Mouse (Mus musculus) urinary bladder, postnatal 25 days (tissue): ENCODE data around the gene Nlrx1.

ENCODE experiments used
- DNase-seq: peaks from one replicate; pipeline ENCODE4 v3.0.0; 2022; ENCODE audit warnings: low spot score

Gene Nlrx1

DNA sequence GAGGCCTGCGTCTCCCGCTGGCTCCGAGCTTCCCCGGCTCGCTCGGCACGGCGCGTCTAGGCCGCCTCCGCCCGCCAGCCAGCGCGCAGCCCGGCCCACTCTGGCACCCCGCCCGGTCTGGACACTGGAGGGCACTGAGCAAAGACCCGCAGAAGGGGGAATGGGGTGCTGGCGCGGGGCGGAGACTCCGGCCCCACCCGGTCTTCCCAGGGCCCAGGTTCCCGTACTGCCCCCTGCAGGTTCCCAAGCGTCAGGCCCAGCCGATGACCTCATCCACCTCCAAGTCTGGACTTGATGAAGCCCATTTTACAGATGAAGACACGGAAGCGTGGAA, 405 bp downstream of the Nlrx1 start:
- peak; percentile 92 for DNase-seq

DNA sequence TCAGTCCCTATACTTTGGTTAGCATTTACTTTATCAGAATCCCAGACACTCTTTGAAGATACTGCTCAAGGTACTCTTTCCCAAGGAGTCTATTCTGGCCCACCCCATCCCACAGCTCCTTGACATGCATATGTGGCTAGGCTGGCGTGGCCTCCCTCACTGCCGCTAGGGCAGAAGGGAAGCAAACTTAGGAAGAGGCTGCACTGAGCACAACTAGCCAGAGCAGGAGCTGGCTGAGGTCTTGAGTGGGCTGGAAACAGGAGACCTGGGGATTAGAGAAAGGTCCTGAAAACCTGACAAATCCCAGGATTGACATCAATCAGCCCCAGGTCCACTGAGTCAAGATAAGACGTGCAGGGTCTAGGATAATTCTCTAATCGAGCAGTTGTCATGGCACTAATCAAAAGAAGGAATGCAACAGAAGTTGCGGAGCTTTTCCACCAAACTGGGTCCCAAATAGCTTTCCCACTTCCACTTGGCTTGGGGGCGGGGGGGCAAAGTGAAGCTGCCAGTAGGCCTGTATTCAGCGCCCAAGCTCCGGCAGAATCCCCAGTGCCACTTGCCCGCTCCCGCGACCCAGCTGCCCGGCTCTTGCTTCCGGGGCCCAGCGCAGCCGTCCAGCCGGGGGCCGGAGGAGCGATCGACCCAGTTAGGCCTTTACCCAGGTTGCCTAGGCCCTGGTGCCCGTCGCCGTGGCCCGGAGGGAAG, 926 bp downstream of the Nlrx1 start:
- no peak for DNase-seq

DNA sequence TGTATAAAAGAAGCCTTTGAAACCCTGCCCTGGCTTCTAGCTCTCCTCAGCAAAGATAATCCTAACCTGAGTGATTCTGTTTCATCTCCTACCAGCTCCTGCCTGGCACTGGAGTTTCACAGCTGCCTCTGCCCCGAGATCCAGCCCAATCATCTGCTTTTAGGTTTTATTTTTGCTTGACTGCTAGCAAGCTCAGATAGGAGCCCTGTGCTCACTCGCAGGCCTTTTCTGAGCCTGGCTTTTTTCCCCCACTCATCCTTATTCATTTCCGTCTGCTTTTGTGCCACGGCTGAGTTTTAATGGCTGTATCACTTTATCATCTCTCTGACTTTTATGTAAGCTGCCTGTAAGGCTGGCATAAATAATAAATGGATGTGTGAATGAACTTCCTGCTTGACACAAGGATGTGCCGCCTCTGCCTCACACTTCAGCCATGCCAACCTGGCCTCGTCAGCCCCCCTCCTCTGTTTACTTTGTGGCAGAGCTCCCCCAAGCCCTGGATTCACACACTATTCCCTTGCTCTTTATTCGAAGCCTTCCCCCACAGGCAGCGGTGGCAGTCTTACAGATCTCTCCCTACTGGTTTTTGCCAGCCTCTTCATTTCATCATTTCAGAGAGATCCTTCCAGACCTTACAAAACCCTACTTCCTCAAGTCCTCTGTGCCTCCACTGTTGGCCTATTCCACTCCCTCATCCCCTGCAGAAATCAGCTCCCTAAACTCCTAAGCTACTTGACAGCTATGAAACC, 1.7 kb downstream of the Nlrx1 start:
- no peak for DNase-seq

GRCm38 (mm10) chr9:44261388-44261787, 7.0 kb downstream of the Nlrx1 start:
- no peak for DNase-seq

GRCm38 (mm10) chr9:44259014-44259413, 9.4 kb downstream of the Nlrx1 start:
- DNase-seq, result no peak

DNA sequence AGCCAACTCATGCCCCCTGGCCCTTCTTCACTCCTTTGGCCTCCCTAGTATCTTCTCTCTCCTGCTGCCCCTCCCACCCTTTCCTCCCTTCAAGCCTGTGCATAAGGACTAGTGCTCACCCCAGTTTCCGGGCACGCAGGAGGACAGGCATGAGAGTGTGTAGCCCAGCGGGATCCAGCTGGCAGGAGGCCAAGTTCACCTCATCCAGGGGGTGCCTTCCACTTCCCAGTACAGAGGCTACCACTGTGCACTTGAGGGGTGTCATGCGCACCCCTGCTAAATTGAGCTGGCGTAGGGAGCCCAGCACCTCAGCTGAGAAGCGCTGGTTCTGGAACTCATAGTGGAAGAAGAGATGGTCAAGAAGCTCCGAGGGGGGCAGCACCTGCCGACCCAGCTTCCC, 12.2 kb downstream of the Nlrx1 start:
- DNase-seq, result no peak

GRCm38 (mm10) chr9:44255136-44255521, 13.3 kb downstream of the Nlrx1 start:
- DNase-seq, result no peak

DNA sequence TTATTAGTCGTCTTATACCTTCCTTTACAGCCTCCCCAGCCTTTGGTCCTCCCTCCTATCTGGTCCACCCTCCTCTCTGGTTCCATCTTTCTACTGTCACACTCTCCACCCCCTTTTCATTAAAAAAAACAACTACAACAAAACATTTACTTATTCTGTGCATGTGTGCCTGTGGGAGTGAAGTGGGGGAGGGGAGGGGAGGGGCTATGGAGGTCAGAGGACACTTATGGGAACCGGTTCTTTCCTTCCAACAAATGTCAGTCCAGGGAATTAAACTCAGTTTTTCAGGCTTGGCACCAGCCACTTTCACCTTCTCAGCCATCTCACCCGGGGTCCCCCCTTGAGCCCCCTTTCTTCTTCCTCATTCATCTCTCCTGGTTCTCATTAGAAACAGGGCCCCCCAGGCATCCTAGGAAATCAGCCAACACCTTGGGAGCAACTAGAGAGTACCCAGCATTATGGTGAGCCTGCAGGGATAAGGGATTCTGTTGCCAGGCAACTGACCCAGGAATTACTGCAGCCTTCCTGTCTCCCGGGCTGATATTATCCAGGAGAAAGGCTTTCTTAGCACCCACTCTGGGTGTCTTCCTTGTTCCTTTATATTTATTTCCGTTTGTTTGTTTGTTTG, 13.8 kb downstream of the Nlrx1 start:
- DNase-seq, result no peak

DNA sequence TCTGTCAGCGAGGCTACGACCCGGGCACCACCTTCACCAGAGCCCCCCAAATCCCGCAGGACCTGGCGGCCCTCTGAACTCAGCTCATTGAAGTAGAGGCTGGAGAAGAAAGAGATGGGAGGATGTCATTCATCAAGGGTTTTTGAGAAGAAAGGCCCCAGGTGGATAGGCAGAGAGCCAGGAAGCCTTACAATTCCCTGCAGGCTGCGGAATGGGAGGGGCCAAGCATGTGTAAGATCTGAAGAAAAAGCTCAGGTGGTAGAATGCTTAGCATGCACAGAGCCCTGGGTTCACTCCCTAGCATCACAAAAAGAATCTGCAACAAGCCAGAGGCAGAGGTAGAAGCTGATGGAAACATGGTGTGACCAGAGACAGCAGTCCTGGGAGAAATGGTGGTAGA, 15.0 kb downstream of the Nlrx1 start:
- DNase-seq, result no peak

- no peak for DNase-seq
Measured at GRCm38 (mm10) chr9:44251314-44251713, 17.1 kb downstream of the Nlrx1 start, which contains the start of gene Pdzd3. TSS of gene Pdzd3 (minus strand) at chr9:44251471.

- DNase-seq, result no peak
Measured at GRCm38 (mm10) chr9:44250445-44250844, 18.0 kb downstream of the Nlrx1 start.

DNA sequence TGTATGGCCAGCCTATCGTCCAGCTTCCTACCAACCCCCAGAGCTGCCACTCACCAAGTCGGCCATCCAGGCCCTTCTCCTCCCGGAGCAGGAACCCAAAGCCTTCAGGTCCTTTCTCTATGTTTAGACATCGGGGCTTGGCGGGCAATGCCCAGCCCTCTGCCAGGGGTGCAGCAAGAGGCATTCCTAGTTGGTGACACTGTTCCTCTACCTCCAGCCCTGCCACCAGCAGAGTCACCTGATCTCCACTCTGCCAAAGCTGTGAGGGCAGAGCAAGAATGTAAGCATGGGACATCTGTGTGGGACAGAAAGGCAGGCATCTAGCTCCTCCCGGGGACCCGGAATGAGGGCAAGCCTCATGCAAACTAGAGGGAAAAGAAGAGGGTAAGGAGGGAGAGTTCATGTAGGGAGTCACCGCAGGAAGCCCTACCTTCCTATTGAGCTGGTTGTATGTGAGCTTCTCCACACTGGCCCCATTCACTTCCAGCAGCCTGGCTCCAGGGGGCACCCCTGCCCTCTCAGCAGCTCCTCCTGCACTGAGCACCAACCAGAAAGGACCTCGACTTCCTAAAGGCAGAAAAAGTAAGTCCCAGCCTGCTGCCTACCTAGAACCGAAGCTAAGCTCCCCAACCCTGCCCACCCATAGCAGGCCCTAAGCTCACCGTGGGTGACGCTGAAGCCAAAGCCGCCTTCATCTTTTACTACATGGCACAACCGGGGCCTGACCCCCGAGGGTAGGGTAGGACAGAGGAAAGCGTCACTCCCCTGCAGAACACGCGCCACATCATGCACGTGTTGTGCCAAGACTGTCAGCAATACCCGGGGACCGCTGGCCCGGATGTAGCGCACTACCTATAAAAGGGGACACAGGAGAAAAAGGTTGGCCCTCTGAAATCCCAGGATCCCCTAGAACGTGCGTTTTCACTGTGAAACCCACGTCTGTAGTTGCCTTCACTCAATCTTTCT, 18.9 kb downstream of the Nlrx1 start:
- peak; percentile 32 for DNase-seq

DNA sequence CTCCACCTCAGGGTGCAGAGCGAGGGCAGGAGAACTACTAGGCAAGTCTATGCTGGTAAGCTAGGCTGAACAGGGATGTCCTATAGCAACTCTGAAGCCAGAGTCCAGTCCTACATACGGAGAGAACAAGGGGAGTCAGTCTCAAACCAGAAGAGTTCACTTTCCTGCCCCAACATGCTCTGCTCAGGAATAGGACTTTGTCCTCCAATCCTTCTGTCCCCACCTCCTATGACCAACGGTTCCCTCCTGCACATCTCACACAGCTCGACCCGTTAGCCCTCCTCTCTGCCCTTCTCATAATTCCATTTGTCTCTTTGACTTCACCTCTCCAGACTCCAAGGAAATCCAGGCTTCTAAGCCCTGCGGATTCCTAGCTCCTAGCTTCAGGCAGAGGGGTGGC, 20.5 kb downstream of the Nlrx1 start:
- DNase-seq, result no peak

DNA sequence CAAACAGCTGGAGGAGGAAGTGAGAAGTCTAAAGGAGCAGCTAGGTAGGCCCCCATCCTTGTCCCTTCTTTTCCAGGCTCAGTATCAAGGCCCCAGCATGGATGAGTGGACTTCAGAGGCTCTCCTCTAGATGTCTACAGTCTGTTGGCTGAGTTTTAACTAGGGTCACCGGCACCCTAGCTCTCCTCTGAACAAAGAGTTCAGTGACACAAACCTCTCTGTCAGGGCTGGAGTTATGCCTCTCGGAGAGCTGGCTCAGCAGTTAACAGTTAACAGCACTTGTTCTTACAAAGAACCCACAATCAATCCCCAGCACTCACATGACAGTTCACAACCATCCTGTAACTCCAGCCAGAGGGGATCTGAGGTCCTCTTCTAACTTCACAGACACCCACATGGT, 24.8 kb downstream of the Nlrx1 start:
- DNase-seq, result no peak

DNA sequence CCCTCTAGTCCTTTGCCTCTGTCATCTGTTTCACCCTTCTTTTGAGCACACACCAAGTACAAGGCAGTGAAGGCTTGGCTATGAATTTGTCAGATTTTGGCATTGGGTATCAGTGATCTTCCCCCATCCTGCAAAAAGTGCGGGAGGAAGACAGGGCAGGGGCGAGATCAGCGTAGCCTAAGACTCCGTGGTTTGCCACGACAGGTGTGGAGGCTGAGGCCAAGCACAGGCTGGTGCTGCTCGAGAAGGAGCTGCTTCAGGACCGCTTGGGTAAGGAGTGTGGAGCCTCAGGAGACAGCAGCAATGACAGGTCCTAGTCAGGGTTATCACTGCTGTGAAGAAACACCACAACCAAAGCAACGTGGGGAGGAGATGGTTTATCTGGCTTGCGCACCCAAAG, 27.0 kb downstream of the Nlrx1 start:
- DNase-seq, result no peak

- no peak for DNase-seq
Measured at GRCm38 (mm10) chr9:44240911-44241310, 27.5 kb downstream of the Nlrx1 start.

GRCm38 (mm10) chr9:44240399-44240798, 28.0 kb downstream of the Nlrx1 start, which contains the start of gene Ccdc153:
TSS of gene Ccdc153 (plus strand) at chr9:44240676.
- DNase-seq, result no peak

GRCm38 (mm10) chr9:44239447-44239846, 29.0 kb downstream of the Nlrx1 start:
- DNase-seq, result peak; percentile 42

GRCm38 (mm10) chr9:44238501-44239190, 29.8 kb downstream of the Nlrx1 start:
- no peak for DNase-seq

DNA sequence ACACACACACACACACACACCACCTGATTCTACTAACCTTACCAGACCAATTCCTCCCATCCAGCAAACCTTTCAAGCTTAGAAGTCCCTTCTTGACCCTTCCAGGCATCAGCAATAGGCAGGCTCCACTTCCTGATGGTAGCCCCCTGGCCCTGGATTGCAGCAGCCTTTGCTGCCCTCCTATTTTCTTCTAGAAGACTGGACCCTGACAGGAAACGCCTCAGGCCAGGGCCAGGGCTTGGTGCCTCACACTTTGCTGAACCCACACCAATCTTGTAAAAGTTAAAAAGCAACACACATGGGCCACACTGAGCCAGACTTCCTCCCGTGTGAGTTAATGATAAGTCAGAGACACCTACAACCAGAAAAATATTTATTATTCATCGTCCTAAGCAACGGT, 31.3 kb downstream of the Nlrx1 start:
- no peak for DNase-seq

DNA sequence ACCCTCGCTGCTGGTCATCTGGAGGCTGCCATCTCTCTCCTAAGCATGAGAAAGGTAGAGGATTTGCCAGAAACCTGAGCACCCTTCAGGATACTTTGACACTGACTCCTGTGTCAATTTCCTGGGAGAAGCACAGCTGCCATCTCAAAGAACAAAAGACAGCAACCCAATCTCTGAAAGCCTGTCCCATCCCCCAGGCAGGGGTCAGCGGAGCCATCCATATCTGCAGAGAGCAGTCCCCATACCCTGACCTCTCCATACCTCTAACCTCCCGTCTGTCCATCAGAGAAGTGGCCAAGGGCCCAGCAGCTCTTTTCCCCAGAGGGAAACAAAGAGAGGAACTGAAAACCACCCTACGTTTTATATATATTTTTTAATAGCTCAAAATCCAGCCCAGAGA, 31.8 kb downstream of the Nlrx1 start:
- no peak for DNase-seq
